Mouse (Mus musculus): ENCODE measurements around the gene Fam155a.

Gene Fam155a

GRCm38 (mm10) chr8:9295046-9295445, 475.9 kb downstream of the Fam155a start:
- DNase-seq (ENCODE audit: low read depth in 1 of 2, low spot score in 2 of 2), result no peak

- DNase-seq (ENCODE audit: low read depth in 1 of 2, low spot score in 2 of 2), result no peak
Observed at GRCm38 (mm10) chr8:9292532-9292931, 478.4 kb downstream of the Fam155a start.

GRCm38 (mm10) chr8:9288015-9288729, 482.8 kb downstream of the Fam155a start:
- no peak for DNase-seq (ENCODE audit: low read depth in 1 of 2, low spot score in 2 of 2)

DNA sequence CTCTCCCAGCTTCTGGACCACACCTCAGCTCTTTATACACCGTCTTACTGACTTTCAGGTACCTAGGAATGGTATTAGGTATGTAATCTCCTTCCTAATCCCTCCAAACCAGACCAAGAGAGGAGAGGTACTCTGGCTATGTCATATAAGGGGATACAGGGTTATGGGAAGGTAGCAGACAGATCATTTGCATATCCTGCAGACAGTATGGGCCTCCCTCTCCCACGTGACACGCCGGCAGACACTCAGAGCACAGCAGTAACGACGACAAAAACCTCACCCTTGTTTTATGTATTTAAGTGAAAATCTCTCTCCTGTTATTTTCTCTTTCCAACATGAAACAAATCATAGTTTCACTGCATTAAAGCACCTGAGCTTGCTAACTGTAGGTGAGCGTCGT, 496.8 kb downstream of the Fam155a start:
- no peak for DNase-seq (ENCODE audit: low read depth in 1 of 2, low spot score in 2 of 2)

- DNase-seq (ENCODE audit: low read depth in 1 of 2, low spot score in 2 of 2), result no peak
Observed at GRCm38 (mm10) chr8:9264378-9264777, 506.6 kb downstream of the Fam155a start.

- no peak for DNase-seq (ENCODE audit: low read depth in 1 of 2, low spot score in 2 of 2)
Observed at GRCm38 (mm10) chr8:9261527-9261926, 509.4 kb downstream of the Fam155a start.

- DNase-seq (ENCODE audit: low read depth in 1 of 2, low spot score in 2 of 2), result no peak
Observed at GRCm38 (mm10) chr8:9255316-9255715, 515.6 kb downstream of the Fam155a start.

DNA sequence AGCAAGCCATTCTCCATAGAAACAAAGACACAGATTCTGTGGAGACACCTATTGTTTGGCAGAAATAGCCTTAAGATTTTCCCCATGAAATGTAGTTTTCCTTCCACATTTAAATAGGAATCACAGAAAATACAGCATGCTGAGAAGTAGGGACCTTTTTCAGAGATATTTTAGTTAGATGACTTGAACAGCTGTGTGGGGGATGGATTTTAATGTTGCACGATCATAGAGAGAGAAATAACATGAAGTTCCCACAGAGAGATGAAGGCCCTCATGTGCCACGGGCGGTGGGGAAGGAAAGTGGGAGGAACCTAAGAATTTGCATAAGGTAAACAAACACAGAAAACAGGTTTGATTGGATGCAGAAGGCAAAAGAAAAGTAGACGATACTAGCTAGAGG, 518.0 kb downstream of the Fam155a start:
- DNase-seq (ENCODE audit: low read depth in 1 of 2, low spot score in 2 of 2), result no peak

DNA sequence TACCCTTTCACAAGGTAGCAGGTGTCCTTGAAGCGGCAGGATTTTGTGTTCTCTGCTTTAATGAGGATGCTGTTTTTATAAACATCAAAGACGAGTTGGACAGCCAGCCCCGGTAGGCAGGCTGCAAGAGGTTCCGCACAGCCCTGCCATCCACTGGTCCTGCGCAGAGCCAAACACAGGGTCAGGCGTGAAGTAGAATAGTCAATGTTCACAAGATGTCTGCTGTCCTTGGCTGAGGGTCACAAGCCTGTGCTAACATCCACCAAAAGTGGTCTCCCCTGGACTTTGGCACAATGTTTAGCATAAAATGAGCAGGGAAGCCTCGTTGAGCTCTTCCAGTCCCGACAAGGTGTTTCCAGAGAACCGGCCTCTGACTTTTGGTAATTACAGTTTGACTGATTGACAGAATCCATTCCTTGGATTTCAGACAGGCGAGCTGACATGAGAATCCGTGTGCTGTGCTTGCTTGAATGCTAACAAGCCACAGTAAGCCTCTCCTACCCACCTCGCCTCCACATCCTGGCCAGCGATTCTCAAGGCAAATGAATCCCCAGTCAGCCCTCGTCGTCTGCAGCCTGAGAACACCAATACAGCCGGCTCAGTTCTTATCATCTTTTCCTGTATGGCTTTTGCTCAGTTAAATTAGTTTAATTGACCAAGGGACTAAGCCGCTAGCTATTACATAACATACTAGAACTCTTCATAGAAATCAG, 522.7 kb downstream of the Fam155a start:
- no peak for DNase-seq (ENCODE audit: low read depth in 1 of 2, low spot score in 2 of 2)

DNA sequence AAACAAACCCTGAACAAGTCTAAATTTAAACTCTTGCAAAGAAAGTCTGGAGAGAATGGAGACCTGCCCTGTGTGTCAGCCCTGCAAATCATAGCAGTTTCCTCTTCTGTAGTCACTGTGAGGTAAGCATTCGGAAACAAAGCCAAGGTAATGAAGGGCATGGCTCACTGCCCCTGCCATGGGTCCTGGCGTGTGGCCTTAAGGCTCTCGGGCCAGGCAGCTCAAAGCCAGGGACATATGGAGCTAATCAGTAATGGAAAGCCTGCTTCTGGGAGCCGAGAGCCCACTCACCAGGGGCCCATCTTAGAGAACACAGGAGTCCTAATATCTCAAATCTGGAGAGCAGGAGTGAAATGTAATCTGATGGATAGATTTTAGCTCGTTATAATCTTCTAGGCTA, 525.0 kb downstream of the Fam155a start:
- DNase-seq (ENCODE audit: low read depth in 1 of 2, low spot score in 2 of 2), result no peak

DNA sequence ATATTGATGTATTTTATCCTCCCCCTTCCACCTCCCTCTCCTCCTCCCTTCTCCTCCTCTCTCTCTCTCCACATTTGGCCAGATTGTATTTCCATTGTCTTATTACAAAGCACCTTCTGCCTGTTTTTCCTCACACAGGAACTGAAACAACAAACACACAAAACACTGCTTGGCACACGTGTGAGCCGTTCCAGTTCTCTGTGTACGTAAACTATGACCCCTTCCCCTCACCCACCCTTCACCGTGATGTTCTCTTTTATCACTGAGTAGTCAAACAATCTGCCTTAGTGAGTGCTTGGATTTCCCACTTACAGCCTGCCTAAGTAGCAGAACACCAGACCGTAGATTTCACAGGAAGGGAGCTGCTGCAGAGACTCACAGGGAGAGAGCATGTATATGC, 530.0 kb downstream of the Fam155a start:
- no peak for DNase-seq (ENCODE audit: low read depth in 1 of 2, low spot score in 2 of 2)

- DNase-seq (ENCODE audit: low read depth in 1 of 2, low spot score in 2 of 2), result no peak
Observed at GRCm38 (mm10) chr8:9239741-9240140, 531.2 kb downstream of the Fam155a start.

- no peak for DNase-seq (ENCODE audit: low read depth in 1 of 2, low spot score in 2 of 2)
Observed at GRCm38 (mm10) chr8:9238974-9239373, 532.0 kb downstream of the Fam155a start.

- peak; percentile 0 to 10 for DNase-seq (ENCODE audit: low read depth in 1 of 2, low spot score in 2 of 2)
Observed at GRCm38 (mm10) chr8:9233326-9233919, 537.5 kb downstream of the Fam155a start.

- DNase-seq (ENCODE audit: low read depth in 1 of 2, low spot score in 2 of 2), result no peak
Observed at GRCm38 (mm10) chr8:9227779-9228464, 543.0 kb downstream of the Fam155a start.

DNA sequence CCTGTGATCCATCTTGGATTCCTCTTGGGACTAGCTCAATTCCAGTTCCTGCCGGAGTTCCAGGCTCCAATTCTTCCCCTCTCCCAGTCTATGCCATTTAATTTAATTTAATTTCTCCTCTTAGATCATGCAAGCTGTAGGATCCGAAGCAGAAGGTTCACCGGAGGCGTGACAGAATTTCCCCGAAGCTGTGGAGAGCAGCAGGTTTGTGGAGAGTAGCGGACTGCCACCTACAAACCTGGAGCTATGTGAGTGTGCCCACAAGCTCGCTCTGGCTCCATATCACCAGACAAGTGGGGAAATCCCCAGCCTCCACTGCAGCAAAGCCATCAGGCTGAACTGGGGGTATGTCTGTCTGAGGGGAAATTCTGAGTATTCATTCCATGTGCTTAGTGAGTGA, 544.2 kb downstream of the Fam155a start:
- no peak for DNase-seq (ENCODE audit: low read depth in 1 of 2, low spot score in 2 of 2)

GRCm38 (mm10) chr8:9211751-9212150, 559.2 kb downstream of the Fam155a start:
- no peak for DNase-seq (ENCODE audit: low read depth in 1 of 2, low spot score in 2 of 2)

- DNase-seq (ENCODE audit: low read depth in 1 of 2, low spot score in 2 of 2), result no peak
Observed at GRCm38 (mm10) chr8:9207505-9208051, 563.4 kb downstream of the Fam155a start.

GRCm38 (mm10) chr8:9204345-9205067, 566.5 kb downstream of the Fam155a start:
- DNase-seq (ENCODE audit: low read depth in 1 of 2, low spot score in 2 of 2), result no peak

DNA sequence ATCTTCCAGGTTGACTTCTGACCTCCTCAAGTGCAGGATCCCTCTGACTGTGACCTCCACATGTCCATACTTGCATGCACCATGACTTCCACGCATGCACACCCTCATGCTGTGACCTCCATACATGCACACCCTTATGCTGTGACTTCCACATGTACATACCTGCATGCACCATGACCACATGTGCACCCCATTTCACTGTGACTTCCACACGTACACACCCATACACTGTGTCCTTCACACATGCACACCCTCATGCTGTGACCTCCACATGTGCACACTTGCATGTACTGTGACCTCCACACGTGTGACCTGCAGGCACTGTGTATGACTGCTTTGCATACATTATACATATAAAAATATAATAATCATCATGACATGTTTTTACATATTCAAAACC, 570.9 kb downstream of the Fam155a start:
- DNase-seq (ENCODE audit: low read depth in 1 of 2, low spot score in 2 of 2), result no peak

- no peak for DNase-seq (ENCODE audit: low read depth in 1 of 2, low spot score in 2 of 2)
Observed at GRCm38 (mm10) chr8:9191682-9192081, 579.3 kb downstream of the Fam155a start.

Measured in monocyte, adult 2 months (primary cell).